Mouse (Mus musculus): ENCODE data around the gene Cyp4v3.

- TF ChIP-seq CTCF (IDR thresholded peaks at IDR 0.05; ENCODE audit: low read depth, low read length): no peak
- no peak for TF ChIP-seq GATA1 (IDR thresholded peaks at IDR 0.05; ENCODE audit: borderline replicate concordance, low read length)
Measured at GRCm38 (mm10) chr8:45358132-45358918, 25.3 kb upstream of the Cyp4v3 start.

Data from G1E (cell line).